Mouse (Mus musculus) midbrain, postnatal 0 days (tissue): ENCODE data around the gene Ankfn1. TPM values are rescaled to one million over a fixed set of nuclear protein-coding genes. Genes with fewer than 3 reads are reported as not detected.
A peak's percentile ranks its signal among the peaks of the same experiment; 100 is the strongest.

Source experiments
- ATAC-seq: fragments of 200-750 bp; cut with Nextera tagmentation; 2 replicates; pipeline ENCODE4 v1.8.0; 2017; ENCODE audit warnings: moderate number of reproducible peaks, mild to moderate bottlenecking, moderate TSS enrichment, moderate library complexity; ENCODE audit not compliant: low FRiP score
- DNase-seq: peaks from one replicate; pipeline ENCODE4 v3.0.0-alpha.2; 2015; ENCODE audit warnings: low spot score
- H3K27ac ChIP-seq: fragments of 300-500 bp; sonication (generic); 2 replicates; pipeline ENCODE4 v1.5.1; 2014; ENCODE audit warnings: low read depth, mild to moderate bottlenecking, low read length, mixed read lengths
- H3K27me3 ChIP-seq: fragments of 300-500 bp; sonication (generic); 2 replicates; pipeline ENCODE4 v1.6.1; 2014; ENCODE audit warnings: low read length, control low read depth, mixed read lengths; ENCODE audit not compliant: insufficient read depth
- H3K36me3 ChIP-seq: fragments of 300-500 bp; sonication (generic); 2 replicates; pipeline ENCODE4 v1.6.1; 2014; ENCODE audit warnings: low read length, control low read depth, mixed read lengths; ENCODE audit not compliant: insufficient read depth
- H3K4me1 ChIP-seq: fragments of 300-500 bp; sonication (generic); 2 replicates; pipeline ENCODE4 v1.6.1; 2014; ENCODE audit warnings: mild to moderate bottlenecking, control low read depth, antibody characterized with exemption, low read length, mixed read lengths; ENCODE audit not compliant: insufficient read depth
- H3K4me2 ChIP-seq: fragments of 300-500 bp; sonication (generic); 2 replicates; pipeline ENCODE4 v1.6.1; 2014; ENCODE audit warnings: low read depth, mild to moderate bottlenecking, low read length, mixed read lengths; ENCODE audit not compliant: poor library complexity, severe bottlenecking
- H3K4me3 ChIP-seq: fragments of 300-500 bp; sonication (generic); 2 replicates; pipeline ENCODE4 v1.5.1; 2014; ENCODE audit warnings: low read depth, mild to moderate bottlenecking, low read length, moderate library complexity
- H3K9ac ChIP-seq: fragments of 300-500 bp; sonication (generic); replicated peaks from 2 replicates; pipeline ENCODE4 v1.6.1; 2014; ENCODE audit warnings: mild to moderate bottlenecking, low read length, moderate library complexity, mixed read lengths; ENCODE audit not compliant: poor library complexity, severe bottlenecking
- H3K9me3 ChIP-seq: fragments of 300-500 bp; sonication (generic); 2 replicates; pipeline ENCODE4 v1.6.1; 2016; ENCODE audit warnings: low read length, control low read depth
- CTCF ChIP-seq: IDR thresholded peaks from 2 replicates; pipeline ENCODE4 v1.5.1; 2016; ENCODE audit warnings: antibody characterized with exemption, mild to moderate bottlenecking
- WGBS: fragments of 180-500 bp; shearing (Covaris S2); extraction: QIAGEN DNeasy Blood & Tissue Kit; methylation state at CpG from one replicate; pipeline ENCODE4 v1.1.7; 2014; 5-methylcytosine and 5-hydroxymethylcytosine counted together
- polyA plus RNA-seq: library from polyadenylated mRNA; unstranded; fragments of >200 nt; fragmentation: Nextera tagmentation; extraction: Ambion mirVana; gene quantifications from 2 replicates; pipeline ENCODE4 v1.2.1, GENCODE M21; 2015
- total RNA-seq: library from RNA; depleted of rRNA; stranded (reverse); fragments of >200 nt; gene quantifications from 2 replicates; pipeline ENCODE4 v1.2.3, GENCODE M21; 2014

Gene Ankfn1
- total and polyA plus RNA-seq, 2 experiments from 2014 or later, result 7.5 to 25.4 TPM

- H3K27me3 ChIP-seq, result no peaks in the 10 kb centered on the region
- no peak overlapping the region for H3K4me2 ChIP-seq
- H3K4me1 ChIP-seq, result no peaks in the 10 kb centered on the region
- no peak for TF ChIP-seq CTCF
- H3K4me3 ChIP-seq, result no peak overlapping the region
- no peak overlapping the region for H3K27ac ChIP-seq
- DNase-seq, result no peak
- H3K9me3 ChIP-seq, result no peaks in the 10 kb centered on the region
- H3K9ac ChIP-seq, result no peak overlapping the region
- no peaks in the 10 kb centered on the region for H3K36me3 ChIP-seq
- WGBS, result 92% methylated on average over 6 of the region's 6 CpGs
- ATAC-seq, result no peak
Observed at GRCm38 (mm10) chr11:89459437-89459836, 318.0 kb downstream of the Ankfn1 start.

- Histone ChIP-seq H3K4me1 (no peaks in the 10 kb centered on the region), H3K4me2 (no peak overlapping the region), H3K4me3 (no peak overlapping the region), H3K36me3 (no peaks in the 10 kb centered on the region), H3K27me3 (no peaks in the 10 kb centered on the region), H3K9me3 (no peaks in the 10 kb centered on the region), H3K27ac (no peak overlapping the region), H3K9ac (no peak overlapping the region)
- no peak for DNase-seq
- no peak for TF ChIP-seq CTCF
- ATAC-seq, result no peak
- 20% methylated on average over 5 of the region's 5 CpGs for WGBS
Observed at GRCm38 (mm10) chr11:89455647-89456231, 321.7 kb downstream of the Ankfn1 start.

- Histone ChIP-seq H3K9me3 (no peaks in the 10 kb centered on the region), H3K27ac (no peak overlapping the region), H3K4me1 (no peaks in the 10 kb centered on the region), H3K36me3 (no peaks in the 10 kb centered on the region), H3K4me2 (no peak overlapping the region), H3K4me3 (no peak overlapping the region), H3K27me3 (no peaks in the 10 kb centered on the region), H3K9ac (no peak overlapping the region)
- DNase-seq (no peak), ATAC-seq (no peak)
- no peak for TF ChIP-seq CTCF
- WGBS, result 49% methylated on average over 4 of the region's 4 CpGs
Observed at GRCm38 (mm10) chr11:89454702-89455101, 322.8 kb downstream of the Ankfn1 start.

GRCm38 (mm10) chr11:89452862-89453261, 324.6 kb downstream of the Ankfn1 start:
- WGBS, result 18% methylated on average over 2 of the region's 2 CpGs
- no peak for ATAC-seq

GRCm38 (mm10) chr11:89450406-89450805, 327.0 kb downstream of the Ankfn1 start:
- no peaks in the 10 kb centered on the region for H3K36me3 ChIP-seq

More at GRCm38 (mm10) chr11:89452862-89453261, 324.6 kb downstream of the Ankfn1 start:
- no peak overlapping the region for H3K4me3 ChIP-seq
- TF ChIP-seq CTCF, result no peak
- H3K27ac ChIP-seq, result no peak overlapping the region
- no peaks in the 10 kb centered on the region for H3K4me1 ChIP-seq
- H3K27me3 ChIP-seq, result no peaks in the 10 kb centered on the region
- no peaks in the 10 kb centered on the region for H3K36me3 ChIP-seq
- peak; percentile 64 for DNase-seq
- no peak overlapping the region for H3K4me2 ChIP-seq
- no peaks in the 10 kb centered on the region for H3K9me3 ChIP-seq
- H3K9ac ChIP-seq, result no peak overlapping the region

GRCm38 (mm10) chr11:89448986-89449385, 328.5 kb downstream of the Ankfn1 start:
- Histone ChIP-seq H3K9ac (no peak overlapping the region), H3K27me3 (no peaks in the 10 kb centered on the region), H3K27ac (no peak overlapping the region), H3K4me3 (no peak overlapping the region), H3K4me2 (no peak overlapping the region), H3K4me1 (no peaks in the 10 kb centered on the region), H3K9me3 (no peaks in the 10 kb centered on the region), H3K36me3 (no peaks in the 10 kb centered on the region)
- DNase-seq (no peak), ATAC-seq (no peak)
- TF ChIP-seq CTCF, result no peak
- WGBS, result 90% methylated on average over 6 of the region's 6 CpGs

More at GRCm38 (mm10) chr11:89450406-89450805, 327.0 kb downstream of the Ankfn1 start:
- no peak for TF ChIP-seq CTCF
- H3K9me3 ChIP-seq, result no peaks in the 10 kb centered on the region
- 75% methylated on average over 4 of the region's 4 CpGs for WGBS
- no peak overlapping the region for H3K9ac ChIP-seq
- no peak for DNase-seq
- no peak overlapping the region for H3K4me2 ChIP-seq
- H3K27me3 ChIP-seq, result no peaks in the 10 kb centered on the region
- H3K27ac ChIP-seq, result no peak overlapping the region
- H3K4me3 ChIP-seq, result no peak overlapping the region
- no peak for ATAC-seq
- H3K4me1 ChIP-seq, result no peaks in the 10 kb centered on the region
